Mouse (Mus musculus): ENCODE results near the gene Fgf15. TPM values are rescaled to one million over a fixed set of nuclear protein-coding genes. Genes with fewer than 3 reads are reported as not detected.
A peak's percentile ranks its signal among the peaks of the same experiment; 100 is the strongest.

Gene Fgf15
- polyA plus RNA-seq, 1 experiment from 2014 or later: 0.11 TPM

- no peak for ATAC-seq (ENCODE audit: extremely low read depth, insufficient number of reproducible peaks, low FRiP score, low TSS enrichment)
- Histone ChIP-seq H3K9me3 (no peaks in the 10 kb centered on the region), H3K4me2 (no peak overlapping the region), H3K36me3 (peaks cover 83% of the 10 kb centered on the region), H3K9ac (no peak overlapping the region), H3K27ac (replicated peaks) (no peak overlapping the region), H3K4me3 (no peak overlapping the region), H3K27me3 (replicated peaks) (no peaks in the 10 kb centered on the region), H3K4me1 (peaks cover 25% of the 10 kb centered on the region)
- WGBS: 80% methylated on average over 3 of the region's 3 CpGs
These were observed 37.0 kb downstream of the Fgf15 start for GRCm38 (mm10) chr7:144933336-144933735.

- no peak for ATAC-seq (ENCODE audit: extremely low read depth, insufficient number of reproducible peaks, low FRiP score, low TSS enrichment)
These were observed 37.5 kb downstream of the Fgf15 start for GRCm38 (mm10) chr7:144933796-144934195.

GRCm38 (mm10) chr7:144934901-144935300 is 38.6 kb downstream of the Fgf15 start:
- peaks cover 22% of the 10 kb centered on the region for H3K4me1 ChIP-seq
- H3K27me3 ChIP-seq (replicated peaks): 0 out of 2 replicates have a peak, but pooled peaks cover 3% of the 10 kb centered on the region
- no peak overlapping the region for H3K27ac ChIP-seq (replicated peaks)
- H3K4me2 ChIP-seq: no peak overlapping the region
- no peak overlapping the region for H3K9ac ChIP-seq
- ATAC-seq (ENCODE audit: extremely low read depth, insufficient number of reproducible peaks, low FRiP score, low TSS enrichment): no peak
- H3K4me3 ChIP-seq: no peak overlapping the region
- H3K36me3 ChIP-seq: peaks cover 73% of the 10 kb centered on the region
- WGBS: 76% methylated on average over 5 of the region's 5 CpGs
- no peaks in the 10 kb centered on the region for H3K9me3 ChIP-seq

More at GRCm38 (mm10) chr7:144933796-144934195, 37.5 kb downstream of the Fgf15 start:
- Histone ChIP-seq H3K9me3 (no peaks in the 10 kb centered on the region), H3K4me1 (peaks cover 22% of the 10 kb centered on the region), H3K4me3 (no peak overlapping the region), H3K36me3 (peaks cover 83% of the 10 kb centered on the region), H3K27ac (replicated peaks) (no peak overlapping the region), H3K27me3 (replicated peaks) (0 out of 2 replicates have a peak, but pooled peaks cover 1% of the 10 kb centered on the region), H3K9ac (no peak overlapping the region), H3K4me2 (no peak overlapping the region)
- WGBS: 89% methylated on average over 8 of the region's 8 CpGs

- Histone ChIP-seq H3K4me3 (no peak overlapping the region), H3K9ac (peak overlapping the region; percentile 40; the same call in 1 of the 2 replicates), H3K27me3 (replicated peaks) (0 out of 2 replicates have a peak, but pooled peaks cover 3% of the 10 kb centered on the region), H3K36me3 (peaks cover 67% of the 10 kb centered on the region), H3K4me1 (peaks cover 28% of the 10 kb centered on the region), H3K9me3 (no peaks in the 10 kb centered on the region), H3K4me2 (no peak overlapping the region), H3K27ac (replicated peaks) (no peak overlapping the region)
- WGBS: 51% methylated on average over 5 of the region's 5 CpGs
- ATAC-seq (ENCODE audit: extremely low read depth, insufficient number of reproducible peaks, low FRiP score, low TSS enrichment): no peak
These were observed 39.2 kb downstream of the Fgf15 start for GRCm38 (mm10) chr7:144935563-144935962.

- ATAC-seq (ENCODE audit: extremely low read depth, insufficient number of reproducible peaks, low FRiP score, low TSS enrichment): no peak
- 0 out of 2 replicates have a peak, but pooled peaks cover 3% of the 10 kb centered on the region for H3K27me3 ChIP-seq (replicated peaks)
- H3K36me3 ChIP-seq: peaks cover 59% of the 10 kb centered on the region
- H3K9me3 ChIP-seq: no peaks in the 10 kb centered on the region
- peak overlapping the region; percentile 40; the same call in 1 of the 2 replicates for H3K9ac ChIP-seq
- H3K4me3 ChIP-seq: no peak overlapping the region
- 76% methylated on average over 4 of the region's 4 CpGs for WGBS
- no peak overlapping the region for H3K27ac ChIP-seq (replicated peaks)
- peaks cover 35% of the 10 kb centered on the region for H3K4me1 ChIP-seq
- no peak overlapping the region for H3K4me2 ChIP-seq
These were observed 40.1 kb downstream of the Fgf15 start for GRCm38 (mm10) chr7:144936311-144936880.

GRCm38 (mm10) chr7:144937490-144937889 is 41.2 kb downstream of the Fgf15 start:
- WGBS: 3% methylated on average over 20 of the region's 20 CpGs
- Histone ChIP-seq H3K4me2 (peak overlapping the region; percentile 97), H3K9ac (peak overlapping the region; percentile 89), H3K36me3 (peaks cover 48% of the 10 kb centered on the region), H3K27me3 (replicated peaks) (0 out of 2 replicates have a peak, but pooled peaks cover 3% of the 10 kb centered on the region), H3K27ac (replicated peaks) (peak overlapping the region; percentile 97), H3K4me3 (peak overlapping the region; percentile 85), H3K4me1 (peaks cover 42% of the 10 kb centered on the region), H3K9me3 (no peaks in the 10 kb centered on the region)
- ATAC-seq (ENCODE audit: extremely low read depth, insufficient number of reproducible peaks, low FRiP score, low TSS enrichment): no peak

- peaks cover 47% of the 10 kb centered on the region for H3K4me1 ChIP-seq
- under 1% methylated on average over 39 of the region's 39 CpGs for WGBS
- ATAC-seq (ENCODE audit: extremely low read depth, insufficient number of reproducible peaks, low FRiP score, low TSS enrichment): no peak
- H3K4me2 ChIP-seq: peak overlapping the region; percentile 97
- H3K9ac ChIP-seq: peak overlapping the region; percentile 89
- H3K36me3 ChIP-seq: peaks cover 43% of the 10 kb centered on the region
- peak overlapping the region; percentile 85 for H3K4me3 ChIP-seq
- H3K27me3 ChIP-seq (replicated peaks): 0 out of 2 replicates have a peak, but pooled peaks cover 3% of the 10 kb centered on the region
- no peaks in the 10 kb centered on the region for H3K9me3 ChIP-seq
- H3K27ac ChIP-seq (replicated peaks): peak overlapping the region; percentile 97
These were observed 41.7 kb downstream of the Fgf15 start for GRCm38 (mm10) chr7:144937899-144938517.

- peak overlapping the region; percentile 97 for H3K27ac ChIP-seq (replicated peaks)
- H3K4me3 ChIP-seq: peak overlapping the region; percentile 85
- WGBS: under 1% methylated on average over 32 of the region's 32 CpGs
- H3K9ac ChIP-seq: peak overlapping the region; percentile 89
- H3K4me1 ChIP-seq: peaks cover 52% of the 10 kb centered on the region
- ATAC-seq (ENCODE audit: extremely low read depth, insufficient number of reproducible peaks, low FRiP score, low TSS enrichment): no peak
- H3K9me3 ChIP-seq: no peaks in the 10 kb centered on the region
- H3K4me2 ChIP-seq: peak overlapping the region; percentile 97
- 0 out of 2 replicates have a peak, but pooled peaks cover 3% of the 10 kb centered on the region for H3K27me3 ChIP-seq (replicated peaks)
- H3K36me3 ChIP-seq: peaks cover 35% of the 10 kb centered on the region
These were observed 42.5 kb downstream of the Fgf15 start for GRCm38 (mm10) chr7:144938661-144939343.

- Histone ChIP-seq H3K4me3 (peak within 1 kb of the TSS; percentile 85), H3K27ac (replicated peaks) (peak within 1 kb of the TSS; percentile 97), H3K4me1 (peaks cover 52% of the 10 kb centered on the region), H3K27me3 (replicated peaks) (0 out of 2 replicates have a peak, but pooled peaks cover 3% of the 10 kb centered on the region), H3K4me2 (peak within 1 kb of the TSS; percentile 97), H3K9ac (peak within 1 kb of the TSS; percentile 89), H3K36me3 (peaks cover 28% of the 10 kb centered on the region), H3K9me3 (no peaks in the 10 kb centered on the region)
- under 1% methylated on average over 40 of the region's 45 CpGs for WGBS
- peak; percentile 9; the same call in 1 of the 2 replicates for ATAC-seq (ENCODE audit: extremely low read depth, insufficient number of reproducible peaks, low FRiP score, low TSS enrichment)
These were observed 43.1 kb downstream of the Fgf15 start, which contains the start of gene Ccnd1 for GRCm38 (mm10) chr7:144939344-144940002. Ccnd1 (minus strand) TSS chr7:144939925.

GRCm38 (mm10) chr7:144940003-144940571 is 43.8 kb downstream of the Fgf15 start:
- ATAC-seq (ENCODE audit: extremely low read depth, insufficient number of reproducible peaks, low FRiP score, low TSS enrichment): peak; percentile 2; the same call in 1 of the 2 replicates
- Histone ChIP-seq H3K27me3 (replicated peaks) (0 out of 2 replicates have a peak, but pooled peaks cover 3% of the 10 kb centered on the region), H3K4me3 (peak overlapping the region; percentile 85), H3K4me2 (peak overlapping the region; percentile 97), H3K9ac (peak overlapping the region; percentile 89), H3K36me3 (peaks cover 22% of the 10 kb centered on the region), H3K9me3 (no peaks in the 10 kb centered on the region), H3K27ac (replicated peaks) (peak overlapping the region; percentile 97), H3K4me1 (peaks cover 52% of the 10 kb centered on the region)
- WGBS: under 1% methylated on average over 22 of the region's 22 CpGs
